Mouse (Mus musculus) c-Kit-positive CD71-negative TER-119-negative erythroid progenitor cells, embryonic 14.5 days (primary cell): Measurements from ENCODE around the gene Golga2.

ENCODE experiments used
- DNase-seq: peaks from one replicate; pipeline ENCODE4 v3.0.0-alpha.2; 2013; ENCODE audit warnings: low read depth

Gene Golga2

GRCm38 (mm10) chr2:32287334-32287840, at the start of gene Golga2:
Gene Golga2, plus strand, starts transcription at chr2:32287384.
- DNase-seq, result no peak

- no peak for DNase-seq
Measured at GRCm38 (mm10) chr2:32237571-32237970, 49.6 kb upstream of the Golga2 start.

- no peak for DNase-seq
Measured at GRCm38 (mm10) chr2:32238708-32239435, 48.3 kb upstream of the Golga2 start.

GRCm38 (mm10) chr2:32240591-32240990, 46.6 kb upstream of the Golga2 start:
- no peak for DNase-seq

- DNase-seq, result no peak
Measured at GRCm38 (mm10) chr2:32242986-32243385, 44.2 kb upstream of the Golga2 start.

GRCm38 (mm10) chr2:32246741-32247140, 40.4 kb upstream of the Golga2 start:
- no peak for DNase-seq

GRCm38 (mm10) chr2:32248377-32249361, 38.5 kb upstream of the Golga2 start:
- no peak for DNase-seq

GRCm38 (mm10) chr2:32251791-32252527, 35.2 kb upstream of the Golga2 start:
- no peak for DNase-seq

GRCm38 (mm10) chr2:32252658-32253057, 34.5 kb upstream of the Golga2 start:
- no peak for DNase-seq

GRCm38 (mm10) chr2:32253352-32253751, 33.8 kb upstream of the Golga2 start:
- no peak for DNase-seq

GRCm38 (mm10) chr2:32254563-32254962, 32.6 kb upstream of the Golga2 start:
- DNase-seq, result no peak

GRCm38 (mm10) chr2:32256273-32256672, 30.9 kb upstream of the Golga2 start:
- DNase-seq, result no peak

GRCm38 (mm10) chr2:32258887-32259533, 28.2 kb upstream of the Golga2 start:
- DNase-seq, result no peak

GRCm38 (mm10) chr2:32259657-32260417, 27.3 kb upstream of the Golga2 start, which contains the start of gene Uck1:
Gene Uck1, minus strand, starts transcription at chr2:32260159.
- DNase-seq, result peak; percentile 88

GRCm38 (mm10) chr2:32260635-32261034, 26.5 kb upstream of the Golga2 start:
- peak; percentile 85 for DNase-seq

GRCm38 (mm10) chr2:32275823-32276222, 11.4 kb upstream of the Golga2 start:
- DNase-seq, result no peak

- DNase-seq, result no peak
Measured at GRCm38 (mm10) chr2:32282289-32282688, 4.9 kb upstream of the Golga2 start.

GRCm38 (mm10) chr2:32282727-32283126, 4.5 kb upstream of the Golga2 start:
- DNase-seq, result peak; percentile 68

GRCm38 (mm10) chr2:32283986-32284385, 3.2 kb upstream of the Golga2 start:
- DNase-seq, result no peak

GRCm38 (mm10) chr2:32287923-32288367, 761 bp downstream of the Golga2 start, which contains the start of gene Swi5:
Gene Swi5, minus strand, starts transcription at chr2:32288075.
- DNase-seq, result peak; percentile 100
